Mouse (Mus musculus) urinary bladder, adult 18-20 months (tissue): ENCODE data around the gene Srrm3.

ENCODE experiments used
- DNase-seq, 2 experiments: peaks; one replicate each; pipeline ENCODE4 v3.0.0; 2022; ENCODE audit warnings: low spot score in 2 of 2, mixed read lengths in 2 of 2

The Srrm3 gene

GRCm38 (mm10) chr5:135869661-135870423, 63.2 kb downstream of the Srrm3 start:
- no peak for DNase-seq

DNA sequence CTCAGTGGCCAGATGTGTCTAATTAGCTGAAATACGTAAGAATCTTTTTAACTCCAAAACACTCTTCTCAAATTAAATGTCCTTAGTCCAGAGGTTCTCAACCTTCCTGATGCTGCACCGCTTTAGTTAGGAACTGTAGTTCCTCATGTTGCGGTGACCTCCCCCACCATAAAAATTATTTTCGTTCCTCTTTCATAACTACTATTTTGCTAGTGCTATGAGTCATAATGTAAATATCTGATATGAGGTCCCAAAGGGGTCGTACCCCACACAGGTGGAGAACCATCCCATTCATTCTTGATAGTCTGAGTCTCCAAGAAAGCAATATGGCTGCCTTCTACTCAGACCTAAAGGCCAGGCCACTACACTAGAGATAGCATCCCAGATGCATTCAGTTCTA, 63.8 kb downstream of the Srrm3 start:
- DNase-seq: no peak

- DNase-seq: no peak
These were observed 66.3 kb downstream of the Srrm3 start for GRCm38 (mm10) chr5:135872996-135873395.

DNA sequence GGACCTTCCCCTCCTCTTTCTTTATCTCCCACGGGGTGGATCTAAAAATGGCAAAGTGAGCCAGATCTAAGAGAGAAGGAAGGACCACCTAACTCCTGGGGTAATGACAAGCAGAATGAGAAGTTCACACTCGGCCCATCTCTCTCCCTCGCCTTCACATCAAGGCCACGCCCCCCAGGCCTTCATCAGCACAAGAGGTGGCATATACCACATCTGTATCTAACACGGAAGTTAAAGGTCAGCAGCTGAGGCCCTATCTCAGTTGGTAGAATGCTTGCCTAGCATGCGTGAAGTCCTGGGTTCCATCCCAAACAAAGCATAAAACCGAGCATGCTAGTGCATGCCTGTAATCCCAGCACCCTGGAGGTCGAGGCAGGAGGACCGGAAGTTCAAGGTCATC, 67.1 kb downstream of the Srrm3 start:
- no peak for DNase-seq

- peak in 1 of 2 experiments; percentile 52 for DNase-seq
These were observed 70.5 kb downstream of the Srrm3 start for GRCm38 (mm10) chr5:135877180-135877579.

- peak; percentile 35 to 43 for DNase-seq
These were observed 71.1 kb downstream of the Srrm3 start for GRCm38 (mm10) chr5:135877831-135878231.

DNA sequence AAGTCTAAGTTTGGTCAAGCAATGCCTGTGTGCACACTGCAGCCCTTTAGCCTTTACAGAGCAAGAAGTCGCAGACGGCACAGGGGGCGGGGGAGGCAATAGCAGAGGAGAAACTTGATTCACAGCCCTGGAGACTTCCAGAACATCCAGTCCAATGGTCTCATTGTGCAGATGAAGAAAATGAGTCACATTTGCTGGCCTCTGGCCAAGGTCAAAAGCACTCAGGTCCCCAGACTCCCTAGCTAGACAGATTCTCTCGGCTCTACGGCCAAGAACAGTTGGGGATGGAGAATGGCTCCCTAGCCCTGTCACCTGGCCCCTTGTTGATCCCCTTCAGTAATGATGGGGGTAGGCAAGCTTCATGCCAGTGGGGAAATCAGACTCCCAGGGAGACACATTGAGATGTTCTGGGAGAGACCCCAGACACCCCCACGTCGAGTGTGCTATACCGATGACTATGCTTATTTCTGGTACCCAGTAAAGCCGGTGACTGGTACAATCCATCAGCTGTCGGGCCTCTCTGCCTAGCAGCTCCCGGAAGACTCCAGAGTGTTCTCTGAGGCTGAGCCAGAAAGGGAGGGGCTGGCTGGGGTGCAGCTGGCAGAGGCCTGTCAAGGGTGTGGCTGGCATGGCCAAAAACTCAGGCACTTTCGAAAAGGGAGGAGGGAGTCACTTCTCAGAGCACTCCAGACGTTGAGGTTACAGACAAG, 72.9 kb downstream of the Srrm3 start:
- DNase-seq: peak; percentile 70 to 90

DNA sequence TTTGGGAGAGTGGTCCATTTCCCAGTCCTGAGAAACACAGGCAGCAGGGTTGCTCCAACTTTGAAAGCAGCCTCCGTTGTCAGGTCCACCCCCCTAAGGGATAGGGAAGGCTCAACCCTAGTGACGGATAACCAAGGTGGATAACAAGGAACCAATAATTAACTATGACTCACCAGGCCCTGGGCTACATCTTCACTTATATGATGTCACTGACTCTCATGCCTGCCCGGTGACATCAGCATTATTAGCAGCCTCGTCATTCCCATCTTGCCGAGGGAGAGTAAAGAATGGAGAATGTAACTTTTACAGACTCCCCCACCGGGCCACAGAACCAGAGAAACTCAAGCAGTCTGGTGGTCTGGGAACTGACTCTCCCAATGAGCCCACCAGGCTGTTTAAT, 78.0 kb downstream of the Srrm3 start:
- no peak for DNase-seq

- DNase-seq: peak; percentile 80 to 91
These were observed 81.0 kb downstream of the Srrm3 start, which contains the start of gene Hspb1 for GRCm38 (mm10) chr5:135887675-135888102. Gene Hspb1 (plus strand): TSS chr5:135887919.

GRCm38 (mm10) chr5:135888405-135889215, 81.9 kb downstream of the Srrm3 start:
- DNase-seq: no peak

DNA sequence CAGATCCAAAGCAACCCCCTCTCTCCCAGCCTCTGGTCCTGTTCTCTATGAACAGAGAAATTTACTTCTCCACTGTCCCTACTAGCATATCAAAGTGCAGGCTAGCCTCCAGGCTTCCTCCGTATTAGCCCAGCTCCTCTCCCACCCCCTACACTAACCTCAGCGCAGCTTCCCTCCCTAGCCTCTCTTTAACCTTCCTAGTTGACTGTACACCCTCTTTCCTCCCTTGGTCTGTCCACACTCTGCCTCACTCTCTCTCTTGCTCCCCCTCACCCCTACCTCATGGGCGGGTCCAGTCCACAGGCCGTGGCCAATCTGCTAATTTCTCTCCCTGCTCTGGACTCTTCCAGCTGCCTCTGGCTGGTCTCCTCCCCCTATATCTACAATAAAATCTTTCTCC, 83.6 kb downstream of the Srrm3 start:
- no peak for DNase-seq

DNA sequence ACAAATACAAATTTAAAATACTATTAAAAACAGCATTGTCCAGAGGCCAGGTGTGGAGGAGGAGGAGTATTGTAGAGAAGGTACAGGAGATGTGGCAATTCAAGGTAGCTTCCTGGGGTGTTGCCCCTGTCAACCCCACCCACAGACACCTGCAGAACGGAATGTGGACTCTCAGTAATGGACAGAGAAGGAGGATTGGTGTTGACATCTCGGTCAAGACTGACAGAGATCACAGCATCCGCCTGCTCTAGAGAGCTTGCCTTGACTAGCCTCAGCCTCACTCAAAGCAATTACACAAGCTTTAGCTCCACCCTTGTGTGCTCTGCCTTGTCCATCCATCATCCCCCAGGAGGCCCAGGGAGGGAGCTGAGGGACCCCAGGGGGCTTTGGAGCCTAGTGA, 84.2 kb downstream of the Srrm3 start:
- no peak for DNase-seq

GRCm38 (mm10) chr5:135892589-135893351, 86.1 kb downstream of the Srrm3 start:
- peak; percentile 51 to 60 for DNase-seq

DNA sequence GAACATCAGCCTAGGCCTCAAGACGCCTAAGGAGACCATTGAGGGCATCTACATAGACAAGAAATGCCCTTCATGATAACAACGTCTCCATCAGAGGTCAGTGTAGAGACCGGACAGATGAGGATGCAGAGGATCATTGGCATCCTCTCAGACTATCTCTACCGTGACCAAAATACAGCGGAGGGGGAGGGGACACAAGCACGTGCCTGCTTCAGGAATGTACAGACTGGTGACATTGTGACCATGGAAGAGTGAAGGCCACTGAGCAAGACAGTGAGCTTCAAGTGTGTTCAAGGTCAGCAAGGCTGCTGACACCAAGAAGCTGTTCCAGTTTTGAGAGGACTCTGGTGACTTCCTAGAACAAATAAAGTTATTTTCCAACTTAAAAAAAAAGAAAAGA, 88.3 kb downstream of the Srrm3 start:
- no peak for DNase-seq

DNA sequence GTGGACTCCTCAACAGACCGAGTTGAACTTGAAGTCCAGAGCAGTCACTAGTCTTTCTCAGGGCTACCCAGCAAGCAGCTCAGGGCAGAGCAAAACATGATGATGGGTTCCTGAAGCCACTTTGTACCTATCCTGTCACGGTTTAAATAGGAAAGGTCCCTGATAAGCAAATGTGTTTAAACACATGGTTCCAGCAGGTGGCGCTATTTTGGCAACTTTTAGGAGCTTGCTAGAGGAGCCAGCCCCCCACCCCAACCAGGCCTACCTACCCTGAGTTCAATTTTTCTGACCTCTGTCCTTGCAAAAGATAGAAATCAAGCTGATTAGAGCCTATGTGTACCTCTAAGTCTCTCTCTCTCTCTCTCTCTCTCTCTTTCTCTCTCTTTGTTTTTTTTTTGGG, 91.3 kb downstream of the Srrm3 start:
- DNase-seq: no peak

DNA sequence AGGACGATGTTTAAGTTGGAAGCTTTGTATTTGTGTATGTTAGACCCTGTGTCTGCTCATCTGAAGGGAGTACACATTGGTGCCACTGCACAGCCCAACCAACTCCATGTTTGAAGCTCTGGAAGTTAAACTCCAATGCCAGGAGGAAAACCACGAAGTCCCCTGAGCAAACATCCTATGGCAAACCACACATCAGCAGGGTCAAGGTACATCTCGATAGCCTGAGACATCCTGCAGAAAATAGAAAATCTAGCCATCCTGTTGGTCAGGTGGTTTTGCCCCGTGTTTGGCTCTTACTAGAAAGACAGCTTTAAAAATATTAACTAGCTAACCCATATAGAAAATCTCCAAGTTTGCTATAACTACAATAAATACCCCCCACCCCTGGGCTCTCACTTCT, 92.3 kb downstream of the Srrm3 start:
- no peak for DNase-seq

DNA sequence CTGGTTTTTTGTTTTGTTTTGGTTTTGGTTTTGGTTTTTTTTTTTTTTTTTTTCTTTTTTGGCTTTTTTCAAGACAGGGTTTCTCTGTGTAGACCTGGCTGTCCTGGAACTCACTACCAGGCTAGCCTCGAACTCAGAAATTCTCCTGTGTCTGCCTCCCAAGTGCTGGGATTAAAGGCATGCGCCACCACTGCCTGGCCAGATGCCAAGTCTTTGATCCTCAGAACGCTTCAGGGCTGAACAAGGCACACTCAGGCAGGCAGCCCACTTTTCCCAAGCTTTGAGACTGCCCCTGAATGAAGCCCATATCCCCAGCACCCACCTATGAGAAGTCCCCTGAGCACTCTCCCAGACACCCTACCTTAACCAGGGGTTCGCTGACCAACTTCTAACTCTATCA, 93.1 kb downstream of the Srrm3 start:
- DNase-seq: no peak

- DNase-seq: no peak
These were observed 94.0 kb downstream of the Srrm3 start for GRCm38 (mm10) chr5:135900701-135901100.

- DNase-seq: no peak
These were observed 94.8 kb downstream of the Srrm3 start for GRCm38 (mm10) chr5:135901354-135902095.

GRCm38 (mm10) chr5:135903058-135903457, 96.4 kb downstream of the Srrm3 start:
- no peak for DNase-seq
